Mouse (Mus musculus) brain, embryonic 14.5 days (tissue): ENCODE results near the gene Ppp1r12a. TPM values are rescaled to one million over a fixed set of nuclear protein-coding genes. Genes with fewer than 3 reads are reported as not detected.

Source experiments
- DNase-seq: peaks from one replicate; pipeline ENCODE4 v3.0.0-alpha.2; 2011; ENCODE audit warnings: low read depth
- CTCF ChIP-seq: fragments of 200-500 bp; IDR thresholded peaks from 2 replicates; pipeline ENCODE4 v1.5.1; 2012; ENCODE audit warnings: inconsistent platforms, mild to moderate bottlenecking, moderate library complexity, borderline replicate concordance; ENCODE audit not compliant: insufficient read depth, insufficient read length; ENCODE audit errors: extremely low read depth
- POLR2A ChIP-seq: fragments of 200-500 bp; IDR thresholded peaks from 2 replicates; pipeline ENCODE4 v1.6.1; 2012; ENCODE audit warnings: mild to moderate bottlenecking, inconsistent platforms, borderline replicate concordance; ENCODE audit not compliant: poor library complexity, insufficient read depth, insufficient read length, severe bottlenecking; ENCODE audit errors: extremely low read depth
- polyA plus RNA-seq: library from polyadenylated mRNA; depleted of rRNA; stranded (reverse); fragments of >200 nt; gene quantifications from 2 replicates; pipeline ENCODE4 v1.2.3, GENCODE M21; 2012

Ppp1r12a gene
- polyA plus RNA-seq, 1 experiment = 66.0 TPM

DNA sequence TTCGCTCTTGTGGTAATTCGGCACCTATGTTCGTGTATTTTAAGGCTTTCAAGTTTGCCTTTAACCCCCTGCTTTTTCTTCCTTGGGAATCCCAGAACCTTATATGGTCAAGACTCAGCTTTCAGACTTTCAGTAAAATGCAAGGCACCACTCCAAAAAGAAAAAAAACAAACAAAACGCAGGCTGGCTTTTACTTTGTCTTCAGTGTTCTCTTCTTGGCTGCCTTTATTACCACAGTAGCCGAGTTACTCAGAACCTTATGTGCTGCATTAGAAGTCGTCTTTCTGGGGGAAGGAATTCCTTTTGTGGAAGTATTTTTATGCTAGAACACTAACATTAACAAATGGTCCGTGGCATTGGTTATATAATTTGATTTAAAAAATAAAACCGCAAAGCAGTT, 22.8 kb downstream of the Ppp1r12a start:
- TF ChIP-seq CTCF (no peak), POLR2A (no peak)
- DNase-seq = no peak

DNA sequence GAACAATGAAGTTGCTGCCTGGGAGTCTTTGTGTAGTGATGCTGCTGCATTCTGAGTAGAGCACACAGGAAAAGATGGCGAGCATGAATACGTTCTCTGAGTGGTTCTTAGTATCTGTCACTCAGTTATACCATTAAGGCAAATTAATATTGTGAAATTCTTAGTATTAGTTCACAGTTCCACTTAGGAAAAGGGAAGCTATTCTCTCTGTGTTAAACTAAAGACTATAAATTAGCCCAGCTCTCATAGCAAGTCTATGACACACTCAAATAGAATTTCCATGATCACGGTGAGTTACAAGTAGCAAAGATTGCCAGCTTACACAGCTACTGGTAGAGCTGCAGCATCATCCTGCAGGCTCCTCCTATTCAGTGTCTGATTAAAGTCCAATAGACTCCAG, 23.3 kb downstream of the Ppp1r12a start:
- DNase-seq = no peak
- TF ChIP-seq POLR2A = no peak
- no peak for TF ChIP-seq CTCF

DNA sequence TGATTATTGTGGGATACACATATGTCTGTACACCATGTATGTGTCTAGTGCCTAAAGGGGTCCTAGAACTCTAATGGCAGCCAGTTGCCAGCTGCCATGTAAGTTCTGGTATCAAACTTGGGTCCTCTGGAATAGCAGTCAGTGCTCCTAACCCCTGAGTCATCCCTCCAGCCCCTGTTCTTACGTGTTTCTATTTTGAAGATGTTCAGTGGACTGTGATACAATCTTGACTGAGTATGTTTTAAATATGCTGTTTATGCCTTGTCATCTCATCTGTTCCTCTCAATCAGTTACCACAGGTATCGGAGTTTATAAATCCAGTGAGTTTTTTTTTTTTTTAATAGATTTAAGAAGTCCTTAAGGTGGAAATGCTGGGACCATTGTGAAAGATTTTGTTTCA, 27.3 kb downstream of the Ppp1r12a start:
- TF ChIP-seq POLR2A = no peak
- DNase-seq = no peak

DNA sequence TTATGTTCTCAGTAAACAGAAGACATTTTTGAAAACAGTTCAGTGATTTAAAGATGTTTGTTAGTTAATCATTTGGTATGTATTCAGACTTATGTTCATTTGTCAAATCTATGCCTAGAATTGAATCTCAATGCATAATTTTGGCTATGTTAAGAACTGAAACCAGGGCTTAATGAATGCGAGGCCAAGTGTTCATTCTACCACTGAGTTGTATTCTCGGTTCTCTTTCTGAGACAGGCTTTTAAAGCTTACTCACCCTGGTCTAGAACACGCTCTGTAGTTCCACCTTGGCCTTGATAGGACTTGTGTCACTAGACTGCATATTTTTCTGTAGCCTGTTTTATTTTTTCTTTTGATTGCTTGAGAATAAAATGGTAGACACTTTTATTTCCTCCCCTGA, 28.0 kb downstream of the Ppp1r12a start:
- DNase-seq = no peak
- TF ChIP-seq POLR2A (no peak), CTCF (no peak)

DNA sequence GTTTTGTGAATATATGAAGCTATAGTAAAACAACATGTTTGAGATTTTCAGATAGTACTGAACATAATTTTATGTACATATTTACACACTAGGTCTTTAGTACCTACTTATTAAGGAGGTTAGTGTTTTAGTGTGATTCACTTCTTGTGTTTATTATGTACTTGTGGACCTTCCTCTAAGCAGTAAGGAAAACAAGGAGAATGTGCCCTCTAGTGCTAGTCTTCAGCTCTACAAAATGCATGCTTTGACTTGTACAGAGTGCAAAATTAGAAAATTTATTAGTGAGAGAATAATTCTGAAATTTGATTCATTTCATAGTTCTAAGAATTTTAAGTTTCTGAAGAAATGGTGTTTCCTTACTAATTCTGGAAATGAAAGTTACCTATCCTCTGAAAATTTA, 28.6 kb downstream of the Ppp1r12a start:
- DNase-seq = peak; percentile 37
- TF ChIP-seq CTCF (no peak), POLR2A (no peak)

DNA sequence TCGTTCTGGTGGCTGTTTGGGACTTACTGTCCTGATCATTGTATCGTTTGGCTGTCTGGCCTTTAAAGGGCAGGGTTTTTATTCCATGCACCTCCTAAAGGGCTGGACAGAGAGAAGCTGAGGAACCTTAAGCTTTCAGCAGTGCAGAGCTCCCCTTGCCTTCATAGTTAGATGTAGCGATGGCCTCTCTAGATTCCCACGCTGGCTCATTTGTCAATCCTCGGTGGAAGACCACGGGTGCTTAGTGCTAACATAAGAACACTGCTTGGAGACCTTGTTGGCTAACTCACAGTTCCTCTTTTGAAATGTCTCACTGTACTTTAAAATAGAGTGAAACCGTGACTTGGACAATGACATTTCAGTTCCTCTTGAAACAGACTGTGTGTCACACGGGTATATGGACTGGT, 29.4 kb downstream of the Ppp1r12a start:
- no peak for DNase-seq
- TF ChIP-seq POLR2A = no peak
- no peak for TF ChIP-seq CTCF

DNA sequence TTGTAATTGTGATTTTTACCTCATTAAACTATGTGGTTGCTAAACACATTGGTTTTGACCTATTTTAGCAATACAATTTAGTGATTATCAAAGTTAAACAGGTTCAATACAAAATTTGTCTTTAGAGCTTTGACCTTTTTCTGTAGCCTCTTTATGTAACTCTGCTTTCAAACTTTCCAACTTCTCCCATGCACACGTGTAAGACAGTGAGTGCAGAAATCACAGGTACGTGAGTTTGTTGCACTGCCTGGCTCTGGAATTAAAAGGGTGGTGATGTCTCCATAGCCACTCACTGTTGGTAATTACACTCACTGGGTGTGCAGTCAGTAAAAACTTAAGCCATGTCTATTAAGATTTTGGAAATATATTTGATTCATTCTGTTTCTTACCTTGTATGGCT, 30.3 kb downstream of the Ppp1r12a start:
- no peak for TF ChIP-seq POLR2A
- TF ChIP-seq CTCF = no peak

DNA sequence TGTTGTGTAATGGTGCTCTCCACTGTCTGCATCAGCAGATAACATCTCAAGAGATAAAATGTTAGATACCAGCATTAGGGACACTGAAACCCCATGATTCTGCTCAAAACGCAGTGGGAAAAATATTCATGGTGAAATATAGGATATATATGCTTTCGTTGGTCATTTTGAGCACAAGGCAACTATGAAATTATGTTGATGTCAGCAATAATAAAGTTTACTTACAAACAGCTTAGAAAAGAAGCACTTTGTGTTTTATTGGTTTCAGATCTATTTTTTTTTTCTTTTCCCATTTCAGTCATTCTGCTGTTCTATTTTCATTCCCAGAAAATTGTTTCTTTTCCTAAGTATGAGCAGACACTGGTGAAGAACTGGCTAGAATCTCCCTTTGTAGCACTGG, 34.1 kb downstream of the Ppp1r12a start:
- DNase-seq = no peak
- TF ChIP-seq POLR2A (no peak), CTCF (no peak)

More for the DNA sequence above, 30.3 kb downstream of the Ppp1r12a start:
- no peak for DNase-seq

DNA sequence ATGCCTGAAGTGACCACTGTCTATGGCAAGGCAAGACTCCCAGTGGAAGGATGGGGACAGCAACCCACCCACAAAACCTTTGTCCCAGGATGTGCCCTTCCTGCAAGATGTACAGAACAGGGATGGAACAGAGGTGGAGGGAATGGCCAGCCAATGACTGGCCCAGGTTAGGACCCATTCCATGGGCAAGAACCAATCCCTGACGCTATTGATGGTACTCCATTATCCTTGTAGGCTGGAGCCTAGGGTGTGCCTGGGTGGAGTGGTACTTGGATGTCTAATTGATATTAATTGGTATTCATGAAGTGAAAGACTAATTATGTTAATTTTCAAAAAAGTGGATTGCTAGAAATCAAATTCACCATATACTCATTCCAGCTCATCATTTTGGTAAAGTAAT, 35.5 kb downstream of the Ppp1r12a start:
- no peak for DNase-seq
- TF ChIP-seq POLR2A (no peak), CTCF (no peak)

DNA sequence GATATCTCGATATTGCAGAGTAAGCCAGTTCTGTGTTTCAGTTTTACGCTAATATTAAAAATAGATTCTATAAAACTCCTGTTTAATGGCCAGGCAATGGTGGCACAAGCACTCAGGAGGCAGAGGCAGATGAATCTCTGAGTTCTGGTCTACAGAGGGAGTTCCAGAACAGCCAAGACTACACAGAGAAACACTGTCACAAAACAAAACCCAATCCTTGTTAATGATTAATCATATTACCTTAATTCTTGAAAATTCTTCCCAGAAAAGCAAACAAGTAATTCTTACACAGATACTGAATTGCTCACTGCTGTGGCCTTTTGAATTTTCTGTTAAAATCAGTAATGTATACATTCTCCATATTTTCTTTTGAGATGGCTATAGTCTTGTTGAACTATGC, 37.0 kb downstream of the Ppp1r12a start:
- TF ChIP-seq POLR2A (no peak), CTCF (no peak)
- no peak for DNase-seq

DNA sequence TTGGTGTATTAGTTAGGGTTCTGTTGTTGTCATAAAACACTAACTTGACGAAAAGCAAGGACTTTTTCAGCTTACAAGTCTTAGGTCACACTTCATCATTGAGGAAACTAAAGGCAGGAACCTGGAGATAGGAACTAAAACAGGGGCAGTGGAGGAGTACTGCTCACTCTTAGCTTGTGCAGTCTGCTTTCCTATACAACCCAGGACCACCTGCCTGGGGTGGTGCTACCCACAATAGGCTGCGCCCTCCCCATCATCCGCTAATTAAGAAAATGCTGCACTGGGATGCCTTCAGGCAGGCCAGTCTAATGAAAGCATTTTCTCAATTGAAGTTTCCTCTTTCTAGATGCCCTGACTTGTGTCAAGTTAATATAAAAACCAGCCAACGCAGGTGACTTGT, 40.1 kb downstream of the Ppp1r12a start:
- no peak for DNase-seq
- TF ChIP-seq POLR2A (no peak), CTCF (no peak)

DNA sequence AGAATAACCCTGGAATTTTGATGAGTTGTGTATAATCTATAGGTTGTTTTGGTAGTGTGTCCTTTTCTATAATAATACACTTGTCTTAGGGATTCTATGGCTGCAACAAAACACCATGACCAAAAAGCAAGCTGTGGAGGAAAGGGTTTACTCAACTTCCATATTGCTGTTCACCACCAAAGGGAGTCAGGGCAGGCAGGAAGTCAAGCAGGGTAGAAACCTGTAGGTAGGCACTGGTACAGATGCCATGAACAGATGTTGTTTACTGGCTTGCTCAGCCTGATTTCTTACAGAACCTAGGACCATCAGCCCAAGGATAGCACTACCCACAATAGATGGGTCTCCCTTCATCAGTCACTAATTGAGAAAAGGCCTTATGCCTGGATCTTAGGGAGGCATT, 41.4 kb downstream of the Ppp1r12a start:
- DNase-seq = no peak
- no peak for TF ChIP-seq POLR2A
- no peak for TF ChIP-seq CTCF

DNA sequence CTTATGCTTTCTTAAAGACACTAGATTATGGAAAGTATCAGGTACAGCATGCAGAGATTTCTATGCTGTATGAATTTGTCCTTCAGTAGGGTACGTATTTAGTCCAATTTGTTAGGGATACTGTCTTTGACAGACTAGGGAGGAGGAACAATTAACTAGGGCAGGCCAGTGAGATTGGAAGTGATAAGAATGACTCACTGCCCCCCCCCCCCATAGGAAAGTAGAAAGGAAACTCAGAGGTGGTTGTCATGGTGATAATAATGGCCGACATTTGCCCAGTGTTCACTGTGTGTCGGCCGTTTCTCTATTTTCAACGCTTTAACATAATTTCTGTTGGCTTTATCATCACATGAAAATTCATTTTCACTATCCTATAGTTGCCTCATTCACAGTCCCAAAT, 47.4 kb downstream of the Ppp1r12a start:
- TF ChIP-seq CTCF (no peak), POLR2A (no peak)

DNA sequence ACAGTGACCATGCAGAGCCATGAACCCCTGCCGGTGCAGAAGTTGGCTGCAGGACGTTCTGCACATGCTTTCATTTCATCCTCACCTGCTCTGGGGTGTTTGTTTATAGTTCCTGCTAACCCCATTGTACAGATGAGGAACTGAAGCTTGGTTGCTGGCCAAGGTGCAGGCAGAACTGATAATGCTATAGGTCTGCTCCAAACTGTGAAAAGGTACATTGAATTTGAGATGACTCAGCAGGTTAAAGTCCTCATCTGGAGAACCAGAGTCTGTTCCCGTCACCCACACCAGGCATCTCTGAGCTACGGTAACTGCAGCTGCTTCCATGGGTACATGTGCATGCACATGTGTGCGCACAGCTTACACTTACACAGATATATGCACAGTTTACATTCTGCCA, 62.4 kb downstream of the Ppp1r12a start:
- TF ChIP-seq POLR2A = no peak
- DNase-seq = no peak

More for the DNA sequence above, 47.4 kb downstream of the Ppp1r12a start:
- DNase-seq = no peak

DNA sequence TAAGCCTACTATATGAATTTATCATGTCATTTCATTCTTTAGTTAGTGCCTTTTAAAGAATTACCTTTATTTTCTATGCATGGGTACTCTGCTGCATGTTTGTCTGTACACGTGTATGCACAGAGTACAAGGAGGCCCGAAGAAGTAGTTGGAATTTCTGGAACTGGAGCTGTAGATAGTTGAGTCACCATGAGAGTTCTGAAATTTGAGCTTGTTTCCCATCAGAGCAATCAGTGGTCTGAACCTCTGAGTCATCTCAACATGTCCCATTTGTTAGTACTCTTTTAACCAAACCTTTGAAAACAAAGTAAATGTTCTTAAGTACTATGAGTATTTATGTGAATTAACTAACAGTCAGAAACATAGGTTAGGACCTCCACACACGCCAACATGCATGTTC, 75.1 kb downstream of the Ppp1r12a start:
- TF ChIP-seq CTCF (no peak), POLR2A (no peak)
- no peak for DNase-seq
